Mouse (Mus musculus) heart, postnatal 0 days (tissue): ENCODE measurements around the gene Sept9.

ENCODE experiments used
- CTCF ChIP-seq: IDR thresholded peaks from 2 replicates; pipeline ENCODE4 v1.5.1; 2016; ENCODE audit warnings: antibody characterized with exemption, control low read depth, low read depth
- EP300 ChIP-seq: IDR thresholded peaks from 2 replicates; pipeline ENCODE4 v1.6.1; 2016; ENCODE audit warnings: antibody characterized with exemption, low read depth

DNA sequence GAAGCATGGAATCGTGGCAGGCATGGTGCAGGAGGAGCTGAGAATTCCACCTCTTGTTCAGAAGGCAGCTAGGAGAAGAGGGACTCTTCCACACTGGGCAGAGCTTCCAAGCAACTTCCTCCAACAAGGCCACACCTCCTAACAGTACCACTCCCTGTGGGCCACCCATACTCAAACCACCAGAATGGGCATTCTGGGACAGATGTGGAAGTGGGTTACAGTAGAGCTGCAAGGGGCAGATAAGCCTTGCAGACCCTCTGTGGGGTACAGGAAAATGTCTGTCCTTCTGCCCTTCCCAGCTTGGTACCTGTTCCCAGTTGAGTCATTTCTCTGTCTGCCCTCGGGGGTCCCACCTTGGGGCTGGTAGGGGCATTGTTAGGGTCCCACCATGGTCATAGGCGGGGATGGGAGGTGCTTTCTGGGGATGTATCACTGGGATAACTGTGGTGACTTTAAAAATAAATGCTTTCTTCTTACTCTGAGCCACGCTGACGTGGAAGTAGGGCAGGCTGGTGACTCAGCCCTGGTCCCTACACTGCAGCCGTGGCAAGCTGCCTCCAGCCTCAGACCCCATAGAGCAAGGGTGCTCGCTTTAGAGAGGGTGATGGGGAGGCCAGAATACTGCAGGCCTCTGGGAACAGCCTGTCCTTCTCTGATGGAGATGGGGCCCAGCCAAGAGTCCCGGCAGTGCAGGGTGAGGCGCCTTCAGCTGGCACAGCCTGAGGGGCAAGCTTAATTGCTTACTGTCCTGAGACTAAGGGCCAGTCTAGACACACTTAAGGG is 59.9 kb downstream of the Sept9 start:
- TF ChIP-seq CTCF (no peak), EP300 (no peak)
